Mouse (Mus musculus) midbrain, embryonic 13.5 days (tissue): ENCODE measurements at regions not wholly inside any gene's neighbourhood (a gene's known extent, or its start where the extent isn't known, plus 50 kb on each side); places are given as distances from the start of the nearest gene placed in this dataset. TPM values are rescaled to one million over a fixed set of nuclear protein-coding genes. Genes with fewer than 3 reads are reported as not detected.

Experiments
- ATAC-seq: fragments of 200-750 bp; cut with Nextera tagmentation; 2 replicates; pipeline ENCODE4 v1.8.0; 2017; ENCODE audit warnings: mild to moderate bottlenecking, moderate TSS enrichment, moderate library complexity
- H3K27ac ChIP-seq: fragments of 300-500 bp; sonication (generic); 2 replicates; pipeline ENCODE4 v1.5.1; 2015; ENCODE audit warnings: inconsistent platforms, mild to moderate bottlenecking, moderate library complexity
- H3K27me3 ChIP-seq: fragments of 300-500 bp; sonication (generic); 2 replicates; pipeline ENCODE4 v1.6.1; 2015; ENCODE audit warnings: mild to moderate bottlenecking, inconsistent platforms
- H3K36me3 ChIP-seq: fragments of 300-500 bp; sonication (generic); 2 replicates; pipeline ENCODE4 v1.6.1; 2015; ENCODE audit warnings: mild to moderate bottlenecking, inconsistent platforms
- H3K4me1 ChIP-seq: fragments of 300-500 bp; sonication (generic); replicated peaks from 2 replicates; pipeline ENCODE4 v1.6.1; 2015; ENCODE audit warnings: inconsistent platforms
- H3K4me2 ChIP-seq: fragments of 300-500 bp; sonication (generic); replicated peaks from 2 replicates; pipeline ENCODE4 v1.6.1; 2015; ENCODE audit warnings: moderate library complexity, mild to moderate bottlenecking, inconsistent platforms
- H3K4me3 ChIP-seq: fragments of 300-500 bp; sonication (generic); replicated peaks from 2 replicates; pipeline ENCODE4 v1.5.1; 2015; ENCODE audit warnings: mild to moderate bottlenecking, inconsistent platforms
- H3K9ac ChIP-seq: fragments of 300-500 bp; sonication (generic); replicated peaks from 2 replicates; pipeline ENCODE4 v1.6.1; 2015; ENCODE audit warnings: mild to moderate bottlenecking, inconsistent platforms
- H3K9me3 ChIP-seq: fragments of 300-500 bp; sonication (generic); 2 replicates; pipeline ENCODE4 v1.6.1; 2016; ENCODE audit warnings: mild to moderate bottlenecking, inconsistent platforms
- WGBS: fragments of 180-500 bp; shearing (Covaris S2); methylation state at CpG from one replicate; pipeline ENCODE4 v1.1.7; 2015; 5-methylcytosine and 5-hydroxymethylcytosine counted together
- microRNA counts: library from miRNA; unstranded; fragments of <30 nt; microRNA quantifications from one replicate; lab custom pipeline; 2016
- microRNA-seq: library from miRNA; unstranded; fragments of <30 nt; microRNA quantifications from one replicate; pipeline ENCODE4, GENCODE M21; 2016

DNA sequence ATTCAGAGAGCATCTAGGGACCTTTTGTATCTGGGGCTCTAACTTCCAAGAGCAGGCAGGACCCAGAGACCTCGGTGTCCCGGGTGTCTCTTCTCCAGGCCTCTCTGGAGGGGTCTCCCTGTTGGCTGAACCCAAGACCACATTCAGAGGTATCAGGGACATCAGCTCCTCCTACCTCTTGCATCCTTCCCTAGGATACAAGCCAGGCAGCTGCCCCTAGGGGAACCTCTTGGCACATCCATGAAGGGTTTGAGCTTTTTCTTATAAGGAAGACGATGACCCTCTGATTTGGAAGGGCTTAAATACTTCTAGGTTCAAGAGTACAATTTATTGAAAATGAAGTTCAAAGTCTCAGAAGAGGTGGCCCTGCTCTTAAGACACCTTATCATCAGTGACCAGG is 57.2 kb upstream of the Dio3 start:
- H3K4me1 ChIP-seq, result no peaks in the 10 kb centered on the region
- no peaks in the 10 kb centered on the region for H3K9me3 ChIP-seq
- no peaks in the 10 kb centered on the region for H3K36me3 ChIP-seq
- H3K4me2 ChIP-seq, result no peak overlapping the region
- no peak overlapping the region for H3K9ac ChIP-seq
- no peak overlapping the region for H3K27ac ChIP-seq
- H3K27me3 ChIP-seq, result no peaks in the 10 kb centered on the region
- WGBS, result 70% methylated on average over 3 of the region's 3 CpGs
- ATAC-seq, result no peak
- no peak overlapping the region for H3K4me3 ChIP-seq

GRCm38 (mm10) chr12:110224250-110224649 is 54.6 kb upstream of the Dio3 start:
- H3K9me3 ChIP-seq, result no peaks in the 10 kb centered on the region
- H3K36me3 ChIP-seq, result no peaks in the 10 kb centered on the region
- H3K9ac ChIP-seq, result no peak overlapping the region
- no peaks in the 10 kb centered on the region for H3K27me3 ChIP-seq
- 90% methylated on average over 7 of the region's 7 CpGs for WGBS
- ATAC-seq, result no peak
- no peak overlapping the region for H3K27ac ChIP-seq
- H3K4me2 ChIP-seq, result no peak overlapping the region
- H3K4me3 ChIP-seq, result no peak overlapping the region
- H3K4me1 ChIP-seq, result no peaks in the 10 kb centered on the region

- H3K27me3 ChIP-seq, result peaks cover 3% of the 10 kb centered on the region; the same call in 1 of the 2 replicates
- H3K4me2 ChIP-seq, result no peak overlapping the region
- no peak overlapping the region for H3K4me3 ChIP-seq
- H3K27ac ChIP-seq, result no peak overlapping the region
- WGBS, result 90% methylated on average over 12 of the region's 12 CpGs
- no peak for ATAC-seq
- H3K4me1 ChIP-seq, result 0 out of 2 replicates have a peak, but pooled peaks cover 3% of the 10 kb centered on the region
- no peaks in the 10 kb centered on the region for H3K36me3 ChIP-seq
- H3K9ac ChIP-seq, result no peak overlapping the region
- H3K9me3 ChIP-seq, result no peaks in the 10 kb centered on the region
Observed at GRCm38 (mm10) chr12:110228011-110228411, 50.9 kb upstream of the Dio3 start.

MicroRNAs in the stretch of these regions (microRNA counts, 519-probe panel; counts per million panel counts)
- 3,606 counts per million, percentile 70 among the panel's probes with 10 or more counts for microRNA mmu-miR-1193 (lab: Ali Mortazavi, UCI)
- microRNA mmu-miR-1197 (lab: Ali Mortazavi, UCI), result 110 counts per million, percentile 56 among the panel's probes with 10 or more counts
- 4,313 counts per million, percentile 80 among the panel's probes with 10 or more counts for microRNA mmu-miR-134 (lab: Ali Mortazavi, UCI)
- microRNA mmu-miR-154 (lab: Ali Mortazavi, UCI), result 5,349 counts per million, percentile 90 among the panel's probes with 10 or more counts
- 110 counts per million, percentile 56 among the panel's probes with 10 or more counts for microRNA mmu-miR-299 (lab: Ali Mortazavi, UCI)
- microRNA mmu-miR-300 (lab: Ali Mortazavi, UCI), result 5,319 counts per million, percentile 89 among the panel's probes with 10 or more counts
- microRNA mmu-miR-3072 (lab: Ali Mortazavi, UCI), result 110 counts per million, percentile 56 among the panel's probes with 10 or more counts
- microRNA mmu-miR-323-3p (lab: Ali Mortazavi, UCI), result 5,209 counts per million, percentile 89 among the panel's probes with 10 or more counts
- microRNA mmu-miR-323-5p (lab: Ali Mortazavi, UCI), result 110 counts per million, percentile 56 among the panel's probes with 10 or more counts
- microRNA mmu-miR-329 (lab: Ali Mortazavi, UCI), result 5,598 counts per million, percentile 92 among the panel's probes with 10 or more counts
- 5,727 counts per million, percentile 93 among the panel's probes with 10 or more counts for microRNA mmu-miR-369-3p (lab: Ali Mortazavi, UCI)
- 4,014 counts per million, percentile 75 among the panel's probes with 10 or more counts for microRNA mmu-miR-369-5p (lab: Ali Mortazavi, UCI)
- 5,339 counts per million, percentile 90 among the panel's probes with 10 or more counts for microRNA mmu-miR-376a (lab: Ali Mortazavi, UCI)
- 5,916 counts per million, percentile 95 among the panel's probes with 10 or more counts for microRNA mmu-miR-376b (lab: Ali Mortazavi, UCI)
- 5,677 counts per million, percentile 92 among the panel's probes with 10 or more counts for microRNA mmu-miR-376c (lab: Ali Mortazavi, UCI)
- microRNA mmu-miR-377 (lab: Ali Mortazavi, UCI), result 5,378 counts per million, percentile 90 among the panel's probes with 10 or more counts
- 3,098 counts per million, percentile 65 among the panel's probes with 10 or more counts for microRNA mmu-miR-379 (lab: Ali Mortazavi, UCI)
- microRNA mmu-miR-380-3p (lab: Ali Mortazavi, UCI), result 110 counts per million, percentile 56 among the panel's probes with 10 or more counts
- 110 counts per million, percentile 56 among the panel's probes with 10 or more counts for microRNA mmu-miR-380-5p (lab: Ali Mortazavi, UCI)
- 5,000 counts per million, percentile 87 among the panel's probes with 10 or more counts for microRNA mmu-miR-381 (lab: Ali Mortazavi, UCI)
- 5,777 counts per million, percentile 93 among the panel's probes with 10 or more counts for microRNA mmu-miR-382 (lab: Ali Mortazavi, UCI)
- microRNA mmu-miR-409-3p (lab: Ali Mortazavi, UCI), result 1,604 counts per million, percentile 59 among the panel's probes with 10 or more counts
- 3,825 counts per million, percentile 72 among the panel's probes with 10 or more counts for microRNA mmu-miR-409-5p (lab: Ali Mortazavi, UCI)
- 5,528 counts per million, percentile 91 among the panel's probes with 10 or more counts for microRNA mmu-miR-410 (lab: Ali Mortazavi, UCI)
- 3,765 counts per million, percentile 71 among the panel's probes with 10 or more counts for microRNA mmu-miR-411 (lab: Ali Mortazavi, UCI)
- microRNA mmu-miR-412 (lab: Ali Mortazavi, UCI), result 110 counts per million, percentile 56 among the panel's probes with 10 or more counts
- microRNA mmu-miR-453 (lab: Ali Mortazavi, UCI), result 110 counts per million, percentile 56 among the panel's probes with 10 or more counts
- 110 counts per million, percentile 56 among the panel's probes with 10 or more counts for microRNA mmu-miR-485 (lab: Ali Mortazavi, UCI)
- 5,120 counts per million, percentile 88 among the panel's probes with 10 or more counts for microRNA mmu-miR-487b (lab: Ali Mortazavi, UCI)
- microRNA mmu-miR-494 (lab: Ali Mortazavi, UCI), result 110 counts per million, percentile 56 among the panel's probes with 10 or more counts
- microRNA mmu-miR-495 (lab: Ali Mortazavi, UCI), result 5,498 counts per million, percentile 91 among the panel's probes with 10 or more counts
- 110 counts per million, percentile 56 among the panel's probes with 10 or more counts for microRNA mmu-miR-496 (lab: Ali Mortazavi, UCI)
- microRNA mmu-miR-539 (lab: Ali Mortazavi, UCI), result 3,795 counts per million, percentile 72 among the panel's probes with 10 or more counts
- microRNA mmu-miR-541 (lab: Ali Mortazavi, UCI), result 4,532 counts per million, percentile 82 among the panel's probes with 10 or more counts
- microRNA mmu-miR-543 (lab: Ali Mortazavi, UCI), result 5,598 counts per million, percentile 92 among the panel's probes with 10 or more counts
- microRNA mmu-miR-544 (lab: Ali Mortazavi, UCI), result 110 counts per million, percentile 56 among the panel's probes with 10 or more counts
- microRNA mmu-miR-654-3p (lab: Ali Mortazavi, UCI), result 110 counts per million, percentile 56 among the panel's probes with 10 or more counts
- microRNA mmu-miR-654-5p (lab: Ali Mortazavi, UCI), result 110 counts per million, percentile 56 among the panel's probes with 10 or more counts
- 110 counts per million, percentile 56 among the panel's probes with 10 or more counts for microRNA mmu-miR-666-3p (lab: Ali Mortazavi, UCI)
- 110 counts per million, percentile 56 among the panel's probes with 10 or more counts for microRNA mmu-miR-666-5p (lab: Ali Mortazavi, UCI)
- 4,084 counts per million, percentile 76 among the panel's probes with 10 or more counts for microRNA mmu-miR-667 (lab: Ali Mortazavi, UCI)
- microRNA mmu-miR-668 (lab: Ali Mortazavi, UCI), result 110 counts per million, percentile 56 among the panel's probes with 10 or more counts
- microRNA mmu-miR-679 (lab: Ali Mortazavi, UCI), result 110 counts per million, percentile 56 among the panel's probes with 10 or more counts
- microRNA mmu-miR-758 (lab: Ali Mortazavi, UCI), result 110 counts per million, percentile 56 among the panel's probes with 10 or more counts
- 110 counts per million, percentile 56 among the panel's probes with 10 or more counts for microRNA mmu-miR-882 (lab: Ali Mortazavi, UCI)

Small RNA genes lying in the stretch of these regions (microRNA-seq; reads per million reads assigned to microRNA genes)
- gene Gm24321, result not detected
- gene Gm25252, result not detected
- not detected for gene Gm25750
- gene Gm27379, result not detected
- gene Gm44322, result not detected
- gene Mir1193, result 1,239 reads per million, percentile 80 among the genes with 10 or more reads in this experiment
- gene Mir1197, result 3.3 reads per million, percentile 13 among the genes with 10 or more reads in this experiment
- gene Mir134, result 1,502 reads per million, percentile 82 among the genes with 10 or more reads in this experiment
- 1,477 reads per million, percentile 82 among the genes with 10 or more reads in this experiment for gene Mir154
- gene Mir299a, result not detected
- not detected for gene Mir299b
- 808 reads per million, percentile 77 among the genes with 10 or more reads in this experiment for gene Mir300
- gene Mir3072, result 59.8 reads per million, percentile 48 among the genes with 10 or more reads in this experiment
- gene Mir323, result 1,505 reads per million, percentile 83 among the genes with 10 or more reads in this experiment
- 151 reads per million, percentile 57 among the genes with 10 or more reads in this experiment for gene Mir329
- 9,243 reads per million, percentile 95 among the genes with 10 or more reads in this experiment for gene Mir369
- not detected for gene Mir376a
- gene Mir376b, result 486 reads per million, percentile 71 among the genes with 10 or more reads in this experiment
- 751 reads per million, percentile 76 among the genes with 10 or more reads in this experiment for gene Mir376c
- gene Mir377, result 108 reads per million, percentile 54 among the genes with 10 or more reads in this experiment
- gene Mir379, result 2,409 reads per million, percentile 85 among the genes with 10 or more reads in this experiment
- gene Mir380, result not detected
- 3,653 reads per million, percentile 89 among the genes with 10 or more reads in this experiment for gene Mir381
- 7,408 reads per million, percentile 93 among the genes with 10 or more reads in this experiment for gene Mir382
- not detected for gene Mir409
- 160 reads per million, percentile 59 among the genes with 10 or more reads in this experiment for gene Mir410
- gene Mir411, result 6,725 reads per million, percentile 93 among the genes with 10 or more reads in this experiment
- gene Mir412, result 155 reads per million, percentile 58 among the genes with 10 or more reads in this experiment
- not detected for gene Mir453
- gene Mir485, result 324 reads per million, percentile 65 among the genes with 10 or more reads in this experiment
- 23,910 reads per million, percentile 98 among the genes with 10 or more reads in this experiment for gene Mir487b
- 379 reads per million, percentile 67 among the genes with 10 or more reads in this experiment for gene Mir494
- gene Mir495, result 100 reads per million, percentile 52 among the genes with 10 or more reads in this experiment
- gene Mir496a, result 260 reads per million, percentile 63 among the genes with 10 or more reads in this experiment
- not detected for gene Mir539
- gene Mir541, result 4,096 reads per million, percentile 90 among the genes with 10 or more reads in this experiment
- gene Mir543, result 1,013 reads per million, percentile 80 among the genes with 10 or more reads in this experiment
- 12.2 reads per million, percentile 30 among the genes with 10 or more reads in this experiment for gene Mir544
- gene Mir654, result not detected
- gene Mir666, result 104 reads per million, percentile 53 among the genes with 10 or more reads in this experiment
- 287 reads per million, percentile 63 among the genes with 10 or more reads in this experiment for gene Mir667
- 88.5 reads per million, percentile 52 among the genes with 10 or more reads in this experiment for gene Mir668
- gene Mir679, result 137 reads per million, percentile 56 among the genes with 10 or more reads in this experiment
- 76.1 reads per million, percentile 50 among the genes with 10 or more reads in this experiment for gene Mir758
- not detected for gene Mir882
